Mouse (Mus musculus) lung, adult 2 months (tissue): Measurements from ENCODE around the gene Fkbp6.

Experiments
- CTCF ChIP-seq: fragments of 200-500 bp; IDR thresholded peaks from 2 replicates; pipeline ENCODE4 v1.5.1; 2011; ENCODE audit warnings: mild to moderate bottlenecking, low read length, control low read depth; ENCODE audit not compliant: insufficient read depth
- POLR2A ChIP-seq: fragments of 200-500 bp; IDR thresholded peaks from 2 replicates; pipeline ENCODE4 v1.6.1; 2011; ENCODE audit warnings: low read depth, mild to moderate bottlenecking, control low read depth, low read length, borderline replicate concordance; ENCODE audit errors: extremely low read depth

- no peak for TF ChIP-seq CTCF
- no peak for TF ChIP-seq POLR2A
Observed at GRCm38 (mm10) chr5:135353564-135353963, 3.7 kb upstream of the Fkbp6 start.
